Mouse (Mus musculus) myocyte (in vitro differentiated cells): Measurements from ENCODE around the gene Cox5a. TPM values are rescaled to one million over a fixed set of nuclear protein-coding genes. Genes with fewer than 3 reads are reported as not detected.

Experiments
- H3K27me3 ChIP-seq: one replicate; pipeline ENCODE4 v1.6.1; 2011; ENCODE audit not compliant: control insufficient read depth, insufficient read depth, insufficient read length
- H3K36me3 ChIP-seq: one replicate; pipeline ENCODE4 v1.6.1; 2011; ENCODE audit not compliant: control insufficient read depth, insufficient read depth
- H3K4me2 ChIP-seq: one replicate; pipeline ENCODE4 v1.6.1; 2011; ENCODE audit warnings: low read depth, control low read depth
- H3K4me3 ChIP-seq: one replicate; pipeline ENCODE4 v1.5.1; 2011; ENCODE audit warnings: mild to moderate bottlenecking, control low read depth, moderate library complexity
- H3K79me2 ChIP-seq: one replicate; pipeline ENCODE4 v1.6.1; 2011; ENCODE audit not compliant: control insufficient read depth, insufficient read depth
- H3ac ChIP-seq: one replicate; pipeline ENCODE4 v1.6.1; 2011; ENCODE audit not compliant: control insufficient read depth, insufficient read length
- CEBPB ChIP-seq: IDR thresholded peaks from 2 replicates; pipeline ENCODE4 v1.6.1; 2011; ENCODE audit warnings: mild to moderate bottlenecking, moderate library complexity; ENCODE audit not compliant: poor library complexity, insufficient read depth, severe bottlenecking
- E2F4 ChIP-seq: IDR thresholded peaks from one replicate; pipeline ENCODE4 v1.6.1; 2011; ENCODE audit warnings: mild to moderate bottlenecking, control low read depth, moderate library complexity; ENCODE audit not compliant: insufficient read depth
- MAX ChIP-seq: IDR thresholded peaks from one replicate; pipeline ENCODE4 v1.6.1; 2011; ENCODE audit warnings: low read depth, mild to moderate bottlenecking, control low read depth
- MYOD1 ChIP-seq, 3 experiments: IDR thresholded peaks; one replicate each; pipeline ENCODE4 v1.6.1; 2011; ENCODE audit warnings: control low read depth in 2 of 3, low read depth in 2 of 3, mild to moderate bottlenecking in 2 of 3, moderate library complexity in 1 of 3; ENCODE audit not compliant: insufficient read length in 2 of 3, control insufficient read depth in 1 of 3
- MYOG ChIP-seq, 3 experiments: IDR thresholded peaks; one replicate each; pipeline ENCODE4 v1.6.1; 2011; ENCODE audit warnings: control low read depth in 2 of 3, low read depth in 2 of 3, mild to moderate bottlenecking in 2 of 3; ENCODE audit not compliant: insufficient read length in 2 of 3, control insufficient read depth in 1 of 3, insufficient read depth in 1 of 3
- POLR2A ChIP-seq: IDR thresholded peaks from one replicate; pipeline ENCODE4 v1.6.1; 2011; ENCODE audit warnings: low read depth, mild to moderate bottlenecking, control low read depth, moderate library complexity; ENCODE audit not compliant: insufficient read length
- POLR2AphosphoS2 ChIP-seq: IDR thresholded peaks from one replicate; pipeline ENCODE4 v1.6.1; 2011; ENCODE audit warnings: low read depth, control low read depth; ENCODE audit not compliant: insufficient read length
- REST ChIP-seq: IDR thresholded peaks from one replicate; pipeline ENCODE4 v1.6.1; 2011; ENCODE audit warnings: mild to moderate bottlenecking, control low read depth, moderate library complexity; ENCODE audit not compliant: insufficient read depth, insufficient read length
- SRF ChIP-seq: IDR thresholded peaks from one replicate; pipeline ENCODE4 v1.6.1; 2011; ENCODE audit warnings: low read depth; ENCODE audit not compliant: control insufficient read depth, insufficient read length
- TCF12 ChIP-seq: IDR thresholded peaks from one replicate; pipeline ENCODE4 v1.6.1; 2011; ENCODE audit warnings: mild to moderate bottlenecking, control low read depth; ENCODE audit not compliant: poor library complexity, insufficient read depth, severe bottlenecking
- TCF3 ChIP-seq: IDR thresholded peaks from one replicate; pipeline ENCODE4 v1.6.1; 2011; ENCODE audit warnings: low read depth, control low read depth; ENCODE audit not compliant: insufficient read length
- USF1 ChIP-seq: IDR thresholded peaks from one replicate; pipeline ENCODE4 v1.6.1; 2011; ENCODE audit warnings: low read depth, mild to moderate bottlenecking, control low read depth, moderate library complexity
- polyA plus RNA-seq: library from polyadenylated mRNA; unstranded; fragments of >200 nt; fragmentation: generic; extraction: Trizol; gene quantifications from one replicate; pipeline ENCODE4 v1.2.1, GENCODE M21; 2012; ENCODE audit warnings: missing spikeins

Gene Cox5a
- polyA plus RNA-seq, 1 experiment, result 780 TPM

GRCm38 (mm10) chr9:57547287-57547686, 26.2 kb downstream of the Cox5a start:
- TF ChIP-seq SRF (no peak), POLR2AphosphoS2 (no peak), TCF3 (no peak), REST (no peak), MYOG (IDR thresholded peaks at IDR 0.05; ENCODE audit: control insufficient read depth in 1 of 3, insufficient read depth in 1 of 3, insufficient read length in 2 of 3, low read depth in 2 of 3) (no peak), USF1 (no peak), POLR2A (no peak), CEBPB (no peak), TCF12 (no peak), E2F4 (no peak), MYOD1 (IDR thresholded peaks at IDR 0.05; ENCODE audit: control insufficient read depth in 1 of 3, insufficient read length in 2 of 3, low read depth in 2 of 3) (no peak), MAX (no peak)
- Histone ChIP-seq H3ac (no peak overlapping the region), H3K36me3 (peaks cover 26% of the 10 kb centered on the region), H3K79me2 (peaks cover 5% of the 10 kb centered on the region), H3K27me3 (no peaks in the 10 kb centered on the region), H3K4me3 (no peak overlapping the region), H3K4me2 (no peak overlapping the region)

- Histone ChIP-seq H3K4me2 (no peak overlapping the region), H3K36me3 (peaks cover 23% of the 10 kb centered on the region), H3K79me2 (peaks cover 5% of the 10 kb centered on the region), H3ac (no peak overlapping the region), H3K27me3 (no peaks in the 10 kb centered on the region), H3K4me3 (no peak overlapping the region)
- TF ChIP-seq USF1 (no peak), MAX (no peak), REST (no peak), E2F4 (no peak), TCF3 (no peak)
Measured at GRCm38 (mm10) chr9:57547869-57548268, 26.8 kb downstream of the Cox5a start.

- H3K79me2 ChIP-seq, result peaks cover 5% of the 10 kb centered on the region
- no peak overlapping the region for H3ac ChIP-seq
- peak overlapping the region; percentile 52 for H3K4me2 ChIP-seq
- H3K4me3 ChIP-seq, result no peak overlapping the region
- H3K27me3 ChIP-seq, result no peaks in the 10 kb centered on the region
- peaks cover 20% of the 10 kb centered on the region for H3K36me3 ChIP-seq
- TF ChIP-seq REST, result no peak
- no peak for TF ChIP-seq TCF3
- TF ChIP-seq TCF12, result no peak
- TF ChIP-seq POLR2A, result no peak
- no peak for TF ChIP-seq POLR2AphosphoS2
- TF ChIP-seq E2F4, result no peak
- no peak for TF ChIP-seq MAX
- TF ChIP-seq MYOD1 (IDR thresholded peaks at IDR 0.05; ENCODE audit: control insufficient read depth in 1 of 3, insufficient read length in 2 of 3, low read depth in 2 of 3), result no peak
- TF ChIP-seq CEBPB, result no peak
- no peak for TF ChIP-seq SRF
- TF ChIP-seq USF1, result no peak
- TF ChIP-seq MYOG (IDR thresholded peaks at IDR 0.05; ENCODE audit: control insufficient read depth in 1 of 3, insufficient read depth in 1 of 3, insufficient read length in 2 of 3, low read depth in 2 of 3), result no peak
Measured at GRCm38 (mm10) chr9:57549186-57549585, 28.1 kb downstream of the Cox5a start.

GRCm38 (mm10) chr9:57550126-57550862, 29.2 kb downstream of the Cox5a start:
- Histone ChIP-seq H3K79me2 (peaks cover 5% of the 10 kb centered on the region), H3K4me2 (peak overlapping the region; percentile 53), H3ac (no peak overlapping the region), H3K4me3 (no peak overlapping the region), H3K36me3 (peaks cover 9% of the 10 kb centered on the region), H3K27me3 (no peaks in the 10 kb centered on the region)
- peak in 2 of 3 experiments; percentile 36 to 69 for TF ChIP-seq MYOD1 (IDR thresholded peaks at IDR 0.05; ENCODE audit: control insufficient read depth in 1 of 3, insufficient read length in 2 of 3, low read depth in 2 of 3)
- no peak for TF ChIP-seq USF1
- TF ChIP-seq POLR2AphosphoS2, result no peak
- TF ChIP-seq POLR2A, result peak; percentile 43
- TF ChIP-seq TCF12, result peak; percentile 52
- TF ChIP-seq MYOG (IDR thresholded peaks at IDR 0.05; ENCODE audit: control insufficient read depth in 1 of 3, insufficient read depth in 1 of 3, insufficient read length in 2 of 3, low read depth in 2 of 3), result peak; percentile 30 to 77 (median 48)

GRCm38 (mm10) chr9:57552139-57552887, 31.2 kb downstream of the Cox5a start, which contains the start of gene Mpi:
Mpi (minus strand) TSS chr9:57552763.
- peak; percentile 85 for TF ChIP-seq POLR2A
- TF ChIP-seq POLR2AphosphoS2, result peak; percentile 85
- TF ChIP-seq CEBPB, result no peak
- no peak for TF ChIP-seq SRF
- no peak for TF ChIP-seq E2F4
- TF ChIP-seq TCF12, result no peak
- no peaks in the 10 kb centered on the region for H3K27me3 ChIP-seq
- peaks cover 5% of the 10 kb centered on the region for H3K79me2 ChIP-seq
- peak within 1 kb of the TSS; percentile 84 for H3K4me2 ChIP-seq
- H3K36me3 ChIP-seq, result no peaks in the 10 kb centered on the region
- peak within 1 kb of the TSS; percentile 60 for H3K4me3 ChIP-seq
- H3ac ChIP-seq, result peak within 1 kb of the TSS; percentile 88
